Mouse (Mus musculus) adrenal gland, adult (tissue): ENCODE measurements at regions not wholly inside any gene's neighbourhood (a gene's known extent, or its start where the extent isn't known, plus 50 kb on each side); places are given as distances from the start of the nearest gene placed in this dataset.
A peak's percentile ranks its signal among the peaks of the same experiment; 100 is the strongest.

Source experiments
- DNase-seq, 2 experiments: peaks; one replicate each; pipeline ENCODE4 v3.0.0; 2022 to 2023; ENCODE audit warnings: low spot score in 1 of 2; ENCODE audit not compliant: inconsistent age in 2 of 2

DNA sequence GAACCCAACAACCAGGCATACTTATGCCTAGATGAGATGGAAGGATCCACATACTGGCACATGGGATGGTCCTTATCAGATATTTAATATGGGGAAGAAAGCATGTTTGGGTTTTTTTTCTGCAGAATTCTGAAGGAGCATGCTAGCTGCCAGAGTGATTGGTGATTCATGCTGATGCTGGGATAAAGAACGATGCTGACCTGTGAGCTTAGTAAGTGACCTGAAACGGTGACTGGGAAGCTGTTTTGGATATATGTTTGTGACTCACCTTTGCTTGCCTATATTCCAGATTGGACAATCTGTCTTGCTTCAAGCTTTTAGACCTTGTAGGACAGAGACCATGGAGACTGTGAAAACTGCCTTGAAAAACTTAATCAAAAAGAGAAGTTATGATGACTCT lies 974.8 kb downstream of the Grik2 start:
- no peak for DNase-seq

DNA sequence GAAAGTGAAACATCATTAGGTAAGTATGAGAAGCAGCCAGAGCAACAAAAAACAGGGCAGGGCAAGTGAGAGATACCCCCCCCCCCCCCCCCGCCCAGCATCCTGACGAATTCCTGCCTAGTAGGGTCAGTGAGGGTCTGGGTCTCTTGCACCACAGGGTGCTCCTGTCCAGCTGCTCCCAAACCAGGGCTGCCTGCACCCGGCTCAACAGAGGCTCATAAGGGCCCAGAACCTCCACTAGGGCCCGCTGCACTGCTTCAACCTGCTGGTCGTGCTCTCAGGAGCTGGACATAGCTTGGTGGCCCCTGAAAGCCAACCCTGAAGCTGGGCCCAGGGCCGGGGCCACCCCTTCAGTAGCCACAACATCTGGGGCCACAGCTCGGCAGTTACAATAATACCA lies 978.4 kb downstream of the Grik2 start:
- no peak for DNase-seq

DNA sequence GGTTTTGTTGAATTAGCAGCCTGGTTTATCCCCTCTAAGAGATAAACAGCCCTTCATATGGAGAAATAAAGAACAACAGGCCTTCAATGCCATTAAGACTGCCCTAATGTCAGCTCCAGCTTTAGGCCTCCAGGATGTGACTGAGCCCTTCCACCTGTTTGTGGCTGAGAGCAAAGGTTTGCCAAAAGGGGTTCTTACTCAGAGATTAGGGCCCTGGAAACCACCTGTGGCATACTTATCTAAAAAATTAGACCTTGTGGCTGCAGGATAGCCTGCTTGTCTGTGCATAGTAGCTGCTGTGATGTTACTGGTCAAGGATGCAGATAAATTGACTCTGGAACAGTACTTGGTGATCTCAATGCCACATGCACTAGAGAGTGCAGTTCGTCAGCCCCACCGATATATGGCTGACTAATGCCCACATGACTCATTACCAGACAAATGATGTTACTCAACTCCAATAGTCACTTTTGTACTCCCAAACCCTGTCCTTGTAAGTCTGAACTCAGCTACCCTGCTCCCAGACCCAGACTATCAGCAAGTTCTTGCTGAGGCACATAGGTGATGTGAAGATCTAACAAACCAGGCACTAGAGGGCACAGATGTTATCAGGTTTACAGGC lies 1018.6 kb downstream of the Grik2 start:
- DNase-seq: peak in 1 of 2 experiments; percentile 26

DNA sequence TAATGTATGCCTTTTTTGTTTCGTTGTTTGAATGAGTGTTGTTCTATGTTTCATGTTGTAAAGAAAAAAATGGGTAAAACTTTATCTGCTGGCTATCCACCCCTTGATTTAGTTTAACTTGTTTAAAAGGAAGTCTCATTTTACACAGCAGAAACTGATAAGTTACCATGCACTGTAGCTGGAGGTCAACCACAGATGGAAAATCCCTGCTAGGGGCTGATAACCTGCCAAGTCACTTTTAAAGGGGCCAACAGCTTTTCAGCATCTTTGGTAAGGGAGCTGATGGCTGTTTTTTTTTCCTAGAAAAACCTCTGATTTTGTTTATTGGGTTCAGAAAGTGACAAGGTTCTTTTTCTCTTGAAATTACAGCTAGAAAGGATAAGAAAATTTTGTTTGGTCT lies 1050.6 kb downstream of the Grik2 start:
- no peak for DNase-seq

DNA sequence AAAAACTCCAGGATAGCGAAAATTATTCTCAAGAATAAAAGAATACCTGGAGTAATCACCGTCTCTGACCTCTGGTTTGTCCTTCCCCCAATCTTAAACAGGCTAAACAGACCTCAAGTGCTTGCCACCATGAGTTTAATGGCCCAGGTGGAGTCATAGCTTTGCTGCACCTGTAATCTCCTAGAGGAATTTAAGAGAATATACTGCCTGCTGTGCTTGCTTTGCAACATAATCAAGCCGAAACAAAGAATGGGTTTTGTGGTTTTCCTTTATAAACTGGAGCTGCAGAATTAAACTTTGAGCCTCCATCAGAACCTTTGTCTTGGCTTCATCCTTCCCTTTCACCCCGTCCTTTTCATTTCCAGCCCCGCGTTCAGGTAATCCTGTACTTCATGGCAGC lies 1051.7 kb downstream of the Grik2 start:
- DNase-seq: no peak
